Mouse (Mus musculus) midbrain, postnatal 0 days (tissue): ENCODE results near the gene Atad2b. TPM values are rescaled to one million over a fixed set of nuclear protein-coding genes. Genes with fewer than 3 reads are reported as not detected.

Source experiments
- ATAC-seq: fragments of 200-750 bp; cut with Nextera tagmentation; 2 replicates; pipeline ENCODE4 v1.8.0; 2017; ENCODE audit warnings: moderate number of reproducible peaks, mild to moderate bottlenecking, moderate TSS enrichment, moderate library complexity; ENCODE audit not compliant: low FRiP score
- DNase-seq: peaks from one replicate; pipeline ENCODE4 v3.0.0-alpha.2; 2015; ENCODE audit warnings: low spot score
- H3K27ac ChIP-seq: fragments of 300-500 bp; sonication (generic); 2 replicates; pipeline ENCODE4 v1.5.1; 2014; ENCODE audit warnings: low read depth, mild to moderate bottlenecking, low read length, mixed read lengths
- H3K27me3 ChIP-seq: fragments of 300-500 bp; sonication (generic); 2 replicates; pipeline ENCODE4 v1.6.1; 2014; ENCODE audit warnings: low read length, control low read depth, mixed read lengths; ENCODE audit not compliant: insufficient read depth
- H3K36me3 ChIP-seq: fragments of 300-500 bp; sonication (generic); 2 replicates; pipeline ENCODE4 v1.6.1; 2014; ENCODE audit warnings: low read length, control low read depth, mixed read lengths; ENCODE audit not compliant: insufficient read depth
- H3K4me1 ChIP-seq: fragments of 300-500 bp; sonication (generic); 2 replicates; pipeline ENCODE4 v1.6.1; 2014; ENCODE audit warnings: mild to moderate bottlenecking, control low read depth, antibody characterized with exemption, low read length, mixed read lengths; ENCODE audit not compliant: insufficient read depth
- H3K4me2 ChIP-seq: fragments of 300-500 bp; sonication (generic); 2 replicates; pipeline ENCODE4 v1.6.1; 2014; ENCODE audit warnings: low read depth, mild to moderate bottlenecking, low read length, mixed read lengths; ENCODE audit not compliant: poor library complexity, severe bottlenecking
- H3K4me3 ChIP-seq: fragments of 300-500 bp; sonication (generic); 2 replicates; pipeline ENCODE4 v1.5.1; 2014; ENCODE audit warnings: low read depth, mild to moderate bottlenecking, low read length, moderate library complexity
- H3K9ac ChIP-seq: fragments of 300-500 bp; sonication (generic); replicated peaks from 2 replicates; pipeline ENCODE4 v1.6.1; 2014; ENCODE audit warnings: mild to moderate bottlenecking, low read length, moderate library complexity, mixed read lengths; ENCODE audit not compliant: poor library complexity, severe bottlenecking
- H3K9me3 ChIP-seq: fragments of 300-500 bp; sonication (generic); 2 replicates; pipeline ENCODE4 v1.6.1; 2016; ENCODE audit warnings: low read length, control low read depth
- CTCF ChIP-seq: IDR thresholded peaks from 2 replicates; pipeline ENCODE4 v1.5.1; 2016; ENCODE audit warnings: antibody characterized with exemption, mild to moderate bottlenecking
- WGBS: fragments of 180-500 bp; shearing (Covaris S2); extraction: QIAGEN DNeasy Blood & Tissue Kit; methylation state at CpG from one replicate; pipeline ENCODE4 v1.1.7; 2014; 5-methylcytosine and 5-hydroxymethylcytosine counted together
- polyA plus RNA-seq: library from polyadenylated mRNA; unstranded; fragments of >200 nt; fragmentation: Nextera tagmentation; extraction: Ambion mirVana; gene quantifications from 2 replicates; pipeline ENCODE4 v1.2.1, GENCODE M21; 2015
- total RNA-seq: library from RNA; depleted of rRNA; stranded (reverse); fragments of >200 nt; gene quantifications from 2 replicates; pipeline ENCODE4 v1.2.3, GENCODE M21; 2014

Atad2b gene
- total and polyA plus RNA-seq, 2 experiments from 2014 or later = 8.8 to 27.2 TPM

GRCm38 (mm10) chr12:5029035-5029434 lies 111.9 kb downstream of the Atad2b start:
- Histone ChIP-seq H3K9ac (no peak overlapping the region), H3K36me3 (peaks cover 11% of the 10 kb centered on the region), H3K4me1 (no peaks in the 10 kb centered on the region), H3K27ac (no peak overlapping the region), H3K27me3 (no peaks in the 10 kb centered on the region), H3K9me3 (no peaks in the 10 kb centered on the region), H3K4me2 (no peak overlapping the region), H3K4me3 (no peak overlapping the region)
- ATAC-seq = no peak
- 81% methylated on average over 5 of the region's 5 CpGs for WGBS
- peak; percentile 56 for DNase-seq
- TF ChIP-seq CTCF = peak; percentile 74

- H3K4me1 ChIP-seq = no peaks in the 10 kb centered on the region
- H3K9me3 ChIP-seq = no peaks in the 10 kb centered on the region
- no peak overlapping the region for H3K4me3 ChIP-seq
- H3K36me3 ChIP-seq = peaks cover 14% of the 10 kb centered on the region
- H3K4me2 ChIP-seq = no peak overlapping the region
- H3K27me3 ChIP-seq = no peaks in the 10 kb centered on the region
- no peak overlapping the region for H3K27ac ChIP-seq
- no peak for DNase-seq
- H3K9ac ChIP-seq = no peak overlapping the region
- no peak for TF ChIP-seq CTCF
- ATAC-seq = no peak
- 95% methylated on average over 2 of the region's 2 CpGs for WGBS
Measured at GRCm38 (mm10) chr12:5038008-5038407, 120.9 kb downstream of the Atad2b start.

- 91% methylated on average over 15 of the region's 15 CpGs for WGBS
- Histone ChIP-seq H3K36me3 (peaks cover 3% of the 10 kb centered on the region; the same call in 1 of the 2 replicates), H3K4me1 (no peaks in the 10 kb centered on the region), H3K4me3 (no peak overlapping the region), H3K27ac (no peak overlapping the region), H3K27me3 (no peaks in the 10 kb centered on the region), H3K4me2 (no peak overlapping the region), H3K9me3 (no peaks in the 10 kb centered on the region), H3K9ac (no peak overlapping the region)
- DNase-seq = no peak
- TF ChIP-seq CTCF = no peak
- no peak for ATAC-seq
Measured at GRCm38 (mm10) chr12:5044141-5044540, 127.0 kb downstream of the Atad2b start.

GRCm38 (mm10) chr12:5048104-5048503 lies 131.0 kb downstream of the Atad2b start:
- TF ChIP-seq CTCF = 0 out of 2 replicates have a peak, but pooled peaks have one; percentile 6
- Histone ChIP-seq H3K27ac (no peak overlapping the region), H3K4me2 (no peak overlapping the region), H3K36me3 (0 out of 2 replicates have a peak, but pooled peaks cover 3% of the 10 kb centered on the region), H3K4me1 (no peaks in the 10 kb centered on the region), H3K27me3 (no peaks in the 10 kb centered on the region), H3K9ac (no peak overlapping the region), H3K4me3 (no peak overlapping the region), H3K9me3 (peaks cover 17% of the 10 kb centered on the region)
- 92% methylated on average over 4 of the region's 4 CpGs for WGBS
- ATAC-seq = no peak
- DNase-seq = no peak

GRCm38 (mm10) chr12:5067590-5067989 lies 150.4 kb downstream of the Atad2b start:
- Histone ChIP-seq H3K36me3 (no peaks in the 10 kb centered on the region), H3K27ac (no peak overlapping the region), H3K9ac (no peak overlapping the region), H3K9me3 (no peaks in the 10 kb centered on the region), H3K4me2 (no peak overlapping the region), H3K4me1 (no peaks in the 10 kb centered on the region), H3K4me3 (no peak overlapping the region), H3K27me3 (no peaks in the 10 kb centered on the region)
- 39% methylated on average over 3 of the region's 3 CpGs for WGBS
- no peak for ATAC-seq
- no peak for TF ChIP-seq CTCF
- no peak for DNase-seq

GRCm38 (mm10) chr12:5070131-5070530 lies 153.0 kb downstream of the Atad2b start:
- ATAC-seq (no peak), DNase-seq (no peak)
- no peaks in the 10 kb centered on the region for H3K36me3 ChIP-seq
- no peak overlapping the region for H3K9ac ChIP-seq
- no peaks in the 10 kb centered on the region for H3K4me1 ChIP-seq
- H3K9me3 ChIP-seq = no peaks in the 10 kb centered on the region
- WGBS = 63% methylated on average over 3 of the region's 3 CpGs
- H3K27me3 ChIP-seq = no peaks in the 10 kb centered on the region
- TF ChIP-seq CTCF = no peak
- no peak overlapping the region for H3K27ac ChIP-seq
- H3K4me2 ChIP-seq = no peak overlapping the region
- H3K4me3 ChIP-seq = no peak overlapping the region
